7 mouse cellular contexts compared by ENCODE assay signal in the genomic region with DNA sequence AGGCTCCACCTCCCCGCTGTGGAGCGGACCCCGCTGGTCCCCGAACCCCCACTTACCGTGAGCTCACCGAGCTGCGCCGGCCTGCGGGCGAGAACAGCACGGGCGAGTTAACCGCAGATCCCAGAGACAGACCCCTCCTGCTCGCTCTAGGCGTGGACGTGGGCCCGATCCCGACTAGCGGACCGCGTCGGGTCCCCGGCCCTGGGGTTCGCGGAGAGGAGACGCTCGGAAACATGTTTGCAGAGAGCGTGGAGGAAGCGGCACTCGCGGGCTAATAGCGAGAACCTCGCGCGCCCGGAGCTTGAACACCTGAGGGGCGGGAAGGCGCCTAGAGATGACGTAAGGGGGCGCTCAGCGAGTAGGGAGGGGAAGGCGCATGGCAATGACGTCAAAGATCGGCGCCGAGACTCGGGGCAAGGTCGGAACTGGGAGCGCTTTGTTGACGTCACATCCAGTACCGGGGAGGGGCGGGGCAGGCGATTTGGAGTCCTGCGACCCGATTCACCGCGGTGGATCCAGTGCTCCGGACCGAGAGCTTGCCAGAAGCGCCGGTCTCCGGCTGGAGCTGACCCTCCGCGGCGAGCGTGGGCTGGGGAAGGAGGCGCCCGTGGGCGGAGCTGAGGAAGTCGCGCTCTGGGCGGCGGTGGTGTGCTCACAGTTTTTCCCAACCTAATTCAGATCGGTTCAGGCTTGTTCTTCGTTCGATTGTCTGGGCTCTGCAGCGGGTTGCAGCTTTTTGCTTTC. TPM values are rescaled to one million over a fixed set of nuclear protein-coding genes. Genes with fewer than 3 reads are reported as not detected.
A peak's percentile ranks its signal among the peaks of the same experiment; 100 is the strongest.
DNase-seq lines count a peak whose midpoint lies in the region; ATAC-seq lines count a peak whose summit lies in the region.

Gene Nup133, minus strand, starts transcription at position 324 of the 744 bp plus-strand sequence.

- H3K36me3 ChIP-seq in embryonic facial prominence, embryonic 12.5 days = peaks cover 28% of the 10 kb centered on the region
- peaks cover 5% of the 10 kb centered on the region for H3K36me3 ChIP-seq in limb, embryonic 11.5 days (ENCODE audit: control insufficient read depth, insufficient read depth, low read length)
- H3K36me3 ChIP-seq in midbrain, embryonic 14.5 days (ENCODE audit: control insufficient read depth, insufficient read depth, low read length) = peaks cover 30% of the 10 kb centered on the region

- no peaks in the 10 kb centered on the region for H3K27me3 ChIP-seq in embryonic facial prominence, embryonic 12.5 days
- no peaks in the 10 kb centered on the region for H3K27me3 ChIP-seq in limb, embryonic 11.5 days (ENCODE audit: control insufficient read depth, insufficient read depth, low read length)
- H3K27me3 ChIP-seq in midbrain, embryonic 14.5 days (ENCODE audit: control insufficient read depth, insufficient read depth, low read length) = no peaks in the 10 kb centered on the region

- H3K4me3 ChIP-seq in embryonic facial prominence, embryonic 12.5 days = peak within 1 kb of the TSS; percentile 89
- H3K4me3 ChIP-seq in limb, embryonic 11.5 days (ENCODE audit: low read depth, low read length) = peak within 1 kb of the TSS; percentile 100
- peak within 1 kb of the TSS; percentile 80 for H3K4me3 ChIP-seq in midbrain, embryonic 14.5 days (replicated peaks; ENCODE audit: low read depth, low read length)

- ATAC-seq in embryonic facial prominence, embryonic 12.5 days (ENCODE audit: insufficient number of reproducible peaks, insufficient read depth, low FRiP score, low TSS enrichment) = 0 out of 2 replicates have a peak, but pooled peaks have one; percentile 47
- peak; percentile 77 for ATAC-seq in limb, embryonic 11.5 days (ENCODE audit: insufficient number of reproducible peaks, low FRiP score, low TSS enrichment, low read depth)
- peak; percentile 87 for ATAC-seq in midbrain, embryonic 14.5 days (ENCODE audit: low FRiP score, low TSS enrichment)

- peaks cover 6% of the 10 kb centered on the region for H3K4me1 ChIP-seq in embryonic facial prominence, embryonic 12.5 days
- H3K4me1 ChIP-seq in limb, embryonic 11.5 days (ENCODE audit: control insufficient read depth, insufficient read depth, low read length) = peaks cover 5% of the 10 kb centered on the region
- peaks cover 9% of the 10 kb centered on the region for H3K4me1 ChIP-seq in midbrain, embryonic 14.5 days (ENCODE audit: control insufficient read depth, insufficient read depth, low read length)

- H3K27ac ChIP-seq in embryonic facial prominence, embryonic 12.5 days = peak within 1 kb of the TSS; percentile 85
- peak within 1 kb of the TSS; percentile 40; the same call in 1 of the 2 replicates for H3K27ac ChIP-seq in limb, embryonic 11.5 days (replicated peaks; ENCODE audit: low read depth, low read length)
- H3K27ac ChIP-seq in midbrain, embryonic 14.5 days (replicated peaks; ENCODE audit: low read depth, low read length) = peak within 1 kb of the TSS; percentile 85

- peak within 1 kb of the TSS; percentile 81 for H3K9ac ChIP-seq in embryonic facial prominence, embryonic 12.5 days
- H3K9ac ChIP-seq in limb, embryonic 11.5 days (ENCODE audit: low read length) = peak within 1 kb of the TSS; percentile 80
- peak within 1 kb of the TSS; percentile 84 for H3K9ac ChIP-seq in midbrain, embryonic 14.5 days (replicated peaks; ENCODE audit: low read length)

- H3K9me3 ChIP-seq in embryonic facial prominence, embryonic 12.5 days = no peaks in the 10 kb centered on the region
- no peaks in the 10 kb centered on the region for H3K9me3 ChIP-seq in limb, embryonic 11.5 days (ENCODE audit: control insufficient read depth, low read length)
- no peaks in the 10 kb centered on the region for H3K9me3 ChIP-seq in midbrain, embryonic 14.5 days (ENCODE audit: control insufficient read depth, low read length)

- peak within 1 kb of the TSS; percentile 90 for H3K4me2 ChIP-seq in embryonic facial prominence, embryonic 12.5 days (replicated peaks)
- H3K4me2 ChIP-seq in limb, embryonic 11.5 days (ENCODE audit: low read depth, severe bottlenecking) = peak within 1 kb of the TSS; percentile 94
- peak within 1 kb of the TSS; percentile 96 for H3K4me2 ChIP-seq in midbrain, embryonic 14.5 days (ENCODE audit: low read length)

- DNase-seq in adrenal gland, postnatal 25 days = peak; percentile 99
- DNase-seq in heart, adult 11 months = peak; percentile 100
- peak; percentile 100 for DNase-seq in kidney, adult 18-20 months
- DNase-seq in limb, embryonic 11.5 days (ENCODE audit: low spot score) = peak; percentile 100
- peak; percentile 100 for DNase-seq in midbrain, embryonic 14.5 days
- DNase-seq in spleen, adult 18-20 months = peak; percentile 98 to 100

- under 1% methylated on average over 77 of the region's 77 CpGs for WGBS in embryonic facial prominence, embryonic 12.5 days
- under 1% methylated on average over 77 of the region's 77 CpGs for WGBS in limb, embryonic 11.5 days
- under 1% methylated on average over 77 of the region's 77 CpGs for WGBS in midbrain, embryonic 14.5 days

RNA-seq across cellular contexts. Expression of gene Nup133, which starts in this region (rescaled TPM):
- total RNA-seq in adrenal gland, postnatal 25 days (2021) = 18.8 and 22.0 TPM in 2 replicates
- polyA plus RNA-seq in embryonic facial prominence, embryonic 12.5 days (2016; fragmentation: Nextera tagmentation; extraction: Ambion mirVana) = 45.3 and 52.0 TPM in 2 replicates
- 58.3 and 62.7 TPM in 2 replicates for polyA plus RNA-seq in limb, embryonic 11.5 days (2014; fragmentation: Nextera tagmentation; extraction: Ambion mirVana)
- 17.9 and 33.7 TPM in 2 replicates for polyA plus RNA-seq in midbrain, embryonic 14.5 days (2014; fragmentation: Nextera tagmentation; extraction: Ambion mirVana)

Comparison
In these comparisons a context has a peak if more than half of its experiments do, and no peak if none do; other contexts are left out.
1. Peak in every context shown above with its lines: DNase-seq, ATAC-seq, H3K4me3 ChIP-seq and H3K27ac ChIP-seq.